21 mouse cellular contexts compared by ENCODE assay signal in the genomic region with DNA sequence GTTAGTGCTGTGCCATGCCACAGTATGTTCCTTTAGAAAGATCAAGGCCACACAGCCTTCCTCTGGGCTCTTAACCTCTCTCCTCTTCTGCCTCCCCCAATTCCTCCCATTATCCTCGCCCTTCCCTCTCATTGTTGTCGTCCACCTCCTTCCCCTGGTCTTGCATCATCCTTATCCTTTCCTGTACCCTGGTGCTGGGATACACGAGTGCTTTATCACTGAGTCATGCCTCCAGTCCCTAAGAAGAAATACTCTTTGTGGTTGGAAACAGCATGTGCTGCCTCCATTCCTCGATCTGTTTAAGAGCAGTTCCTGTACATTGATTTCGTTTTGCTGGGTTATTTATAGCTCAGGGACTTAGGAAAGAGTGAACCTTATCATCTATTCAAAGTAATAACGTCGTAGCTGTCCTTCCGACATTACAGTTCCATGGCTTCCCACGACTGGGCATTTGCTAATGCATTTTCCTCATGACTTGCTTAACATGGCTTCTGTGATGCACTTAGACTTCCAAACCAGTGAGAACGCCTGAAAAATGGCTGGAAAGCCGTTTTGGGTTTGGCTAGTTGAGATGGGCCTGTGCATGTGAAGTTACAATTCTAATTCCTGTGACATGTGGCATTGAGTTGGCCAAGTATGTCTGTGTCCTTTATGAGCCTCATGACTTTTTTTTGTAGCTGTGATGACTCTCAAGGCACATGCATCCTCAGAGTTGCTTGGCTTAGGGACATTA. TPM values are rescaled to one million over a fixed set of nuclear protein-coding genes. Genes with fewer than 3 reads are reported as not detected.
DNase-seq lines count a peak whose midpoint lies in the region; ATAC-seq lines count a peak whose summit lies in the region.
"Had no signal": no experiment of that assay in that cellular context is flagged by ENCODE, and none has a peak within 500 bp of the region (broad histone marks: within the 10 kb centered on the region; RNA-seq: fewer than 3 reads in every experiment).

No protein-coding gene starts in this region.

- peak; percentile 31; the same call in 1 of the 2 replicates for ATAC-seq in heart, embryonic 15.5 days (replicated peaks; ENCODE audit: insufficient number of reproducible peaks, insufficient read depth, low FRiP score, low read depth)
- ATAC-seq: activated CD4-positive, CD25-positive, alpha-beta regulatory T cell, adult 4 months had no signal

- no peaks in the 10 kb centered on the region for H3K9me3 ChIP-seq in heart, embryonic 15.5 days (replicated peaks)
- H3K9me3 ChIP-seq: G1E; hindbrain, embryonic 15.5 days; neural tube, embryonic 12.5 days had no signal

- H3K4me1 ChIP-seq in heart, embryonic 15.5 days (replicated peaks): peaks cover 22% of the 10 kb centered on the region

- no peaks in the 10 kb centered on the region for H3K36me3 ChIP-seq in heart, embryonic 15.5 days
- H3K36me3 ChIP-seq: hindbrain, embryonic 15.5 days; neural tube, embryonic 12.5 days had no signal

- H3K27me3 ChIP-seq in heart, embryonic 15.5 days: no peaks in the 10 kb centered on the region
- H3K27me3 ChIP-seq: hindbrain, embryonic 15.5 days; neural tube, embryonic 12.5 days had no signal

- peak overlapping the region; percentile 27 for H3K4me2 ChIP-seq in heart, embryonic 15.5 days
- H3K4me2 ChIP-seq: hindbrain, embryonic 15.5 days; neural tube, embryonic 12.5 days had no signal

- H3K27ac ChIP-seq in heart, embryonic 15.5 days: peak overlapping the region; percentile 58
- H3K27ac ChIP-seq: hindbrain, embryonic 15.5 days; neural tube, embryonic 12.5 days; stomach, postnatal 0 days had no signal

- peak; percentile 24 for DNase-seq in adrenal gland, adult 2 months
- no peak for DNase-seq in adrenal gland, postnatal 10 days
- DNase-seq in heart, adult 9 months (ENCODE audit: low spot score in 2 of 2): no peak
- DNase-seq in 3T3-L1 (ENCODE audit: low read depth, low spot score): peak; percentile 92
- DNase-seq in fibroblast of lung, adult 2 months (ENCODE audit: low read depth): peak; percentile 36
- DNase-seq in layer of hippocampus, postnatal 14 days (ENCODE audit: low spot score in 2 of 2): no peak
- DNase-seq in spleen, postnatal 36 days (ENCODE audit: low spot score in 2 of 2): no peak
- DNase-seq: B cell, adult 2 months; cerebellum, adult 11-12 months; kidney, adult 11 months; kidney, postnatal 36 days; layer of hippocampus, postnatal 36 days; midbrain, embryonic 14.5 days; thymus, postnatal 4 days had no signal

- H3K4me3 ChIP-seq in heart, embryonic 15.5 days: no peak overlapping the region
- H3K4me3 ChIP-seq: erythroblast, embryonic 14.5 days; hindbrain, embryonic 15.5 days; neural tube, embryonic 12.5 days had no signal

- 26% methylated on average over 11 of the region's 11 CpGs for WGBS in heart, embryonic 15.5 days

- H3K9ac ChIP-seq in heart, embryonic 15.5 days: no peak overlapping the region
- H3K9ac ChIP-seq: hindbrain, embryonic 15.5 days; neural tube, embryonic 12.5 days had no signal

RNA-seq across cellular contexts. Expression of gene Hivep1, which starts 56.8 kb away (rescaled TPM):
- 10 to 100 TPM; 25.7 to 34.4 TPM for total RNA-seq in adrenal gland, adult 2 months (2021)
- polyA plus RNA-seq in adrenal gland, adult 2 months (2012; rRNA removed): 17.8 and 21.8 TPM in 2 replicates
- 10 to 100 TPM; 21.0 to 24.3 TPM for total RNA-seq in adrenal gland, postnatal 10 days (2021)
- polyA plus RNA-seq in heart, embryonic 15.5 days (2015; fragmentation: Nextera tagmentation; extraction: Ambion mirVana): 5.0 and 7.6 TPM in 2 replicates
- 10 to 100 TPM; 25.6 to 27.4 TPM for total RNA-seq in layer of hippocampus, postnatal 14 days (2021)

Comparison
In these comparisons a context has a peak if more than half of its experiments do, and no peak if none do; other contexts are left out.
1. DNase-seq: peak in adrenal gland, adult 2 months (single experiment), 3T3-L1 (single experiment) and fibroblast of lung, adult 2 months (single experiment); none in adrenal gland, postnatal 10 days (single experiment), heart, adult 9 months (0 of 2), layer of hippocampus, postnatal 14 days (0 of 2) and spleen, postnatal 36 days (0 of 2).